Mouse (Mus musculus): ENCODE measurements at regions not wholly inside any gene's neighbourhood (a gene's known extent, or its start where the extent isn't known, plus 50 kb on each side); places are given as distances from the start of the nearest gene placed in this dataset.
A peak's percentile ranks its signal among the peaks of the same experiment; 100 is the strongest.

DNA sequence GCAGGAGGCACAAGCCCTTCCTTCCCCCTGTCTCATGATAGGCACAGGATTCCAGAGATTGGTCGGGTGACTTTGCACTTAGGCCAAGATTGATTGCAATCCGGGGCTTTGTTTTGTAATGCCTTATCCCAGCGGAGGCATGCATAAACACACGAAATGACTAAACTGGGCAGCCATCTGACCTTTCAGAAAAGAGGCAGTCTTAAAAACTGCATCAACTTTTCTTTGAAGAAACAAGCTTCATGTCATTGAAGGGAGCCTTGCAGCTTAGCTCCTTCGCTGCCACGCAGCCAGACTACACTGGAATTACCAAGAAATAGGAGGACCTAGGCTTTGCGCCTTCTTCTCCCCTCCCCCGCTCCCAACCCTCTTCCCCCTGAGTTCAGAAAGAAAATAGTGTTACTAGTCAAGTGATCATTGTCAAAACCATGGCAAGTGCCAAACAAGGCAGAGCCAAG is 67.7 kb upstream of the BC052040 start:
- DNase-seq (ENCODE audit: low spot score), result peak; percentile 25

DNA sequence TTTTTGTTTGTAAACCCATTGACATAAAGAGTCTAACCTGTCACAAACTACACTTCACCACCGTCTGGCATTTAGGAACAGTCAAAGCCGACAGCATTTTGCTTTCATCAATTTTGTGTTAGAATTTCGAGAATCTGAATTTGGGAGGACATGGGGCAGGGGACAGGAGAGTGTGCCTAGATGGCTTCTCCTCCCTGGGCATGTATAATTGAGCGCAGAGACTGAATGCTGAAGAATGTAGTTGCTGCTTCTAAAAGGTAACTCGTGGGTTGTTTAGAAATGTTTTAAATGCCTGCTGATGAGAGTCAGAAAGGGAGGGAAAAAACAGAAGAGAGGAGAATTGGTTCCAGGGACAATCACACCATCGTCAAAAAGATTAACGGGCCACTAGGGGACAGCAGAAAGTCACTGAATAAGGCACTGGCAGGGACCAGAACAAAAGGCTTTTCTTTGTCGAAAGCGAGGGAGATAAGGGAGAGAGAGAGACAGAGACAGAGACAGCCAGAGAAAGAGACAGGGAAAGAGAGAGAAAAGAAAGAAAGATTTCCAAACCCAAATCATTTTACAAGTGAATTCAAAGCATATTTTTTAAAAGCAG is 66.6 kb upstream of the BC052040 start:
- peak; percentile 82 for DNase-seq (ENCODE audit: low spot score)

DNA sequence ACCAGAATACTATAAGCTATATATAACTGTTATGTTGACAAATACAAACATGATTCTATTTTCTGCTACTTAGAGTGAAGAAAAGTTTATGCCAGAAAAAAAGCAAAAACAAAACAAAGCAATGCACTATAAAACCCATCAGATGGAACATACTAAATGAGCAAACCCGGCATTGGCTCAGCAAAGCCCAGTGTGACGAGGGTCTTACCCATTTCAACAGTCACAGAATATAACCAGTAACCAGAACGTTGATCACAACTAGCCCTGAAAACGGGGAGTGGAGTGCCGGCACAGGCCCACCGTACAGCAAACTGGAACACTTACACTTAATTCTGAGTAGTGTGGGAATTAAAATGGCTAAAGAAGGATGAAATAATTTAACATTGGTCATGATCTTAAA is 66.0 kb upstream of the BC052040 start:
- no peak for DNase-seq (ENCODE audit: low spot score)

DNA sequence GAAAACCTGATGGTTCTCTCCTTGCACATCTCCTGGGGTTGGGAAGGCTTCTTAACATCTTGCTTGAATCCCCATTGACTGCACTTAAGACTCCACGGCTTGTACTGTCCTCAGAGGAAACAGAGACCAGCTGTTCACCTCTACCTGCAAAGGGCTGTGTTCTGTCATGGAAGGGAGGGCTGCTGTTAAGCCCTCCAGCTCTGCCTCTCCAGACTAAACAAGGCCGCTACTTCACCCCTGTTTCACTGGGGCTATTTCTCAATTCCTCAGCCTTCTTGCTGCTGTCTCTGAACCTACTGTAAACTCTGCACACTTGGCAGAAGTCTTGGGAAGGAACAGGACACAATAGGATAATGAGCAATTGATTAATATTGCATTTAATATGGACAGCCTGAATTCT is 64.7 kb upstream of the BC052040 start:
- peak; percentile 62 for DNase-seq (ENCODE audit: low spot score)

- DNase-seq (ENCODE audit: low spot score), result no peak
These were observed 61.5 kb upstream of the BC052040 start for GRCm38 (mm10) chr2:115519974-115520373.

DNA sequence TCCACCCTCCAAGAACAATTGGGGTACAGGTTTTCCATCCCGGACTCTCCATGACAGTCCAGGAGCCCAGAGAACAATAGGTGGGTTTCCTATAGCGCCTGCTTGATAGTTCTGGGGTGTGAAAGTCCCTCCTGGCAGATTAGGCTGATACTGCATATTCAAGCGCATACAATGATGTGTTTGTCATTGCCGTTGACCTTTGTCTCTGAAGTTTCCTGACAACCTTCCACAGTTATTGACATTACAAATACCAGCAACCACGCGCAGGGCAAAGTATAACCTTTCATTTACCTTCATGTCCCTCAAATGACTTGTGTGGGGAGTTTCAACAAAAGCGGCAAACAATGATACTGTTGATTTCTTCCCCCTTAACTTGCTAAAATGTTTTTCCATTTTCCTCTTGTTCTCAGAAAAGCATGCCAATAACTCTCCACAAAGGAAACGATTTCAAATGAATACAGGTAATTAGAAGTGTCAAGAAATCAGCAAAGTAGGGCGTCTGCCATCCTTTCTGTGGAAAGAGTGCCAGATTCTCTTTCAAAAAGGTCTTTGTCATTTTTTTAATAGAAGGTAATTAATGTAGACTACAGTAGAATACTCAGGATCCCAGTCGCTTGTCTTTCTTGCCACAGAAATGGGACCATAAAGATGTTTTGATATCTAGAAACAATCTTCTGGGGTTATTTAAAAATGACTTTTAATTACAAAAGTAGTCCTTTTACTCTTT is 60.9 kb upstream of the BC052040 start:
- DNase-seq (ENCODE audit: low spot score), result no peak

GRCm38 (mm10) chr2:115529878-115530277 is 51.6 kb upstream of the BC052040 start:
- no peak for DNase-seq (ENCODE audit: low spot score)

Data from adipocyte (in vitro differentiated cells).